Mouse (Mus musculus) embryonic facial prominence, embryonic 15.5 days (tissue): ENCODE results near the gene Slc7a6. TPM values are rescaled to one million over a fixed set of nuclear protein-coding genes. Genes with fewer than 3 reads are reported as not detected.

Experiments
- ATAC-seq: fragments of 200-750 bp; cut with Nextera tagmentation; 2 replicates; pipeline ENCODE4 v1.8.0; 2017; ENCODE audit warnings: low read depth, moderate TSS enrichment; ENCODE audit not compliant: insufficient number of reproducible peaks, low FRiP score, low TSS enrichment
- H3K27ac ChIP-seq: fragments of 300-500 bp; sonication (generic); replicated peaks from 2 replicates; pipeline ENCODE4 v1.5.1; 2015; ENCODE audit warnings: mild to moderate bottlenecking, inconsistent platforms
- H3K27me3 ChIP-seq: fragments of 300-500 bp; sonication (generic); 2 replicates; pipeline ENCODE4 v1.6.1; 2015; ENCODE audit warnings: inconsistent platforms
- H3K36me3 ChIP-seq: fragments of 300-500 bp; sonication (generic); 2 replicates; pipeline ENCODE4 v1.6.1; 2015; ENCODE audit warnings: mild to moderate bottlenecking, inconsistent platforms
- H3K4me1 ChIP-seq: fragments of 300-500 bp; sonication (generic); 2 replicates; pipeline ENCODE4 v1.6.1; 2015; ENCODE audit warnings: inconsistent platforms
- H3K4me2 ChIP-seq: fragments of 300-500 bp; sonication (generic); replicated peaks from 2 replicates; pipeline ENCODE4 v1.6.1; 2015; ENCODE audit warnings: mild to moderate bottlenecking, inconsistent platforms
- H3K4me3 ChIP-seq: fragments of 300-500 bp; sonication (generic); replicated peaks from 2 replicates; pipeline ENCODE4 v1.5.1; 2015; ENCODE audit warnings: mild to moderate bottlenecking, inconsistent platforms
- H3K9ac ChIP-seq: fragments of 300-500 bp; sonication (generic); 2 replicates; pipeline ENCODE4 v1.6.1; 2015; ENCODE audit warnings: inconsistent platforms
- H3K9me3 ChIP-seq: fragments of 300-500 bp; sonication (generic); replicated peaks from 2 replicates; pipeline ENCODE4 v1.6.1; 2016; ENCODE audit warnings: inconsistent platforms
- WGBS: fragments of 180-500 bp; shearing (Covaris S2); methylation state at CpG from one replicate; pipeline ENCODE4 v1.1.7; 2015; 5-methylcytosine and 5-hydroxymethylcytosine counted together
- polyA plus RNA-seq: library from polyadenylated mRNA; unstranded; fragments of >200 nt; fragmentation: Nextera tagmentation; extraction: Ambion mirVana; gene quantifications from 2 replicates; pipeline ENCODE4 v1.2.1, GENCODE M21; 2015

The Slc7a6 gene
- polyA plus RNA-seq: 44.0 and 49.2 TPM in 2 replicates

GRCm38 (mm10) chr8:106168356-106169016, at the start of gene Slc7a6:
Slc7a6 (plus strand) TSS chr8:106168857.
- Histone ChIP-seq H3K9me3 (no peaks in the 10 kb centered on the region), H3K27ac (peak within 1 kb of the TSS; percentile 89), H3K27me3 (no peaks in the 10 kb centered on the region), H3K4me1 (peaks cover 13% of the 10 kb centered on the region; the same call in 1 of the 2 replicates), H3K4me2 (peak within 1 kb of the TSS; percentile 94), H3K4me3 (peak within 1 kb of the TSS; percentile 71), H3K9ac (peak within 1 kb of the TSS; percentile 74), H3K36me3 (peaks cover 12% of the 10 kb centered on the region)
- ATAC-seq: peak; percentile 83
- WGBS: under 1% methylated on average over 59 of the region's 59 CpGs

GRCm38 (mm10) chr8:106123443-106123842, 45.2 kb upstream of the Slc7a6 start:
- H3K9me3 ChIP-seq: no peaks in the 10 kb centered on the region
- H3K27me3 ChIP-seq: no peaks in the 10 kb centered on the region
- no peak overlapping the region for H3K27ac ChIP-seq
- H3K4me3 ChIP-seq: no peak overlapping the region
- no peak for ATAC-seq
- WGBS: 84% methylated on average over 3 of the region's 3 CpGs
- peaks cover 33% of the 10 kb centered on the region for H3K36me3 ChIP-seq
- no peak overlapping the region for H3K4me2 ChIP-seq
- no peaks in the 10 kb centered on the region for H3K4me1 ChIP-seq
- H3K9ac ChIP-seq: no peak overlapping the region

DNA sequence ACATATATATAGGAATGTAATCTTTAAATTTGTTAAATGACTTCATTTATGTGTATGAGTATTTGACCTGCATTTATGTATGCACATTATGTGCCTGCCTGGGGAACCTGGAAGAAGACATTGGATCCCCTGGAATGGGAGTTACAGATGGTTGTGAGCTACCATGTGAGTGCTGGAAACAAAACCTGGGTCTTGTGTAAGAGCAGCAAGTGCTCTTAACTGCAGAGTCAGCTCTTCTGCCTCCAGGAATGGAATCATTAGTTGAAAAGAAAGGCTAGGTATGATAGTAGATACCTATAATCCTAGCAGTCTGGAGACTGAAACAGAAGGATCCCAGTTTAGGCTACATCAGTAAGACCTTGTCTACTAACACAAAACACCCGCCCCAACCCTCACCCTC, 42.6 kb upstream of the Slc7a6 start:
- H3K4me3 ChIP-seq: no peak overlapping the region
- H3K9me3 ChIP-seq: no peaks in the 10 kb centered on the region
- no peak overlapping the region for H3K9ac ChIP-seq
- no peaks in the 10 kb centered on the region for H3K4me1 ChIP-seq
- H3K4me2 ChIP-seq: no peak overlapping the region
- peaks cover 43% of the 10 kb centered on the region for H3K36me3 ChIP-seq
- 92% methylated on average over 1 of the region's 1 CpGs for WGBS
- no peaks in the 10 kb centered on the region for H3K27me3 ChIP-seq
- H3K27ac ChIP-seq: no peak overlapping the region
- no peak for ATAC-seq

- peaks cover 52% of the 10 kb centered on the region for H3K36me3 ChIP-seq
These were observed 41.6 kb upstream of the Slc7a6 start for GRCm38 (mm10) chr8:106127054-106127453.

DNA sequence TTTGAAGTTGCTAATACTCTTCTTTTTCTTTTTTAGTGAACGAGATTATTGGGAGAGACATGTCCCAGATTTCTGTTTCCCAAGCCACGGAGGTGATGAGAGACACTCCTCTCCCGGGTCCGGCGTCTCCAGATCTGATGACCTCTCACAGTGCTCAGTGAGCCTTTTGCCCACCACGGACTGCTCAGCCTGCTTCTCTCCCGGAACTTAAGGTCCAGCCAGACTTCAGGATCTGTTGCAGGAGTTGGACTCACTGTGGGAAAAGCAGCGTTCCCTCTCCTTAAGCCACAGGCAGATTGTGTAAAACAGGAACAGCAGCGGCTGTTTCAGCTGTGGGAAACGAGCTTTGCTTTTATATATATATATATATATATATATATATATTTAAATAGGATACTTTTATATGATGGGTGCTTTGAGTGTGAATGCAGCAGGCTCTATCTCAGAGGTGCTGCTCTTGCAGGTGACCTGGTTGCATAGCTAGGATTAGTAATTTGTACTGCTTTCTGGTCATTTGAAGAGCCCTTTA, 40.7 kb upstream of the Slc7a6 start:
- Histone ChIP-seq H3K4me2 (no peak overlapping the region), H3K27me3 (no peaks in the 10 kb centered on the region), H3K9ac (no peak overlapping the region), H3K4me1 (no peaks in the 10 kb centered on the region), H3K9me3 (no peaks in the 10 kb centered on the region), H3K4me3 (no peak overlapping the region), H3K36me3 (peaks cover 60% of the 10 kb centered on the region), H3K27ac (no peak overlapping the region)
- WGBS: 86% methylated on average over 10 of the region's 10 CpGs
- no peak for ATAC-seq

More at GRCm38 (mm10) chr8:106127054-106127453, 41.6 kb upstream of the Slc7a6 start:
- Histone ChIP-seq H3K4me3 (no peak overlapping the region), H3K4me2 (no peak overlapping the region), H3K4me1 (no peaks in the 10 kb centered on the region), H3K9me3 (no peaks in the 10 kb centered on the region), H3K9ac (no peak overlapping the region), H3K27me3 (no peaks in the 10 kb centered on the region), H3K27ac (no peak overlapping the region)
- ATAC-seq: no peak
- 75% methylated on average over 3 of the region's 3 CpGs for WGBS

GRCm38 (mm10) chr8:106129232-106129930, 39.3 kb upstream of the Slc7a6 start:
- H3K36me3 ChIP-seq: peaks cover 57% of the 10 kb centered on the region
- H3K9me3 ChIP-seq: no peaks in the 10 kb centered on the region

GRCm38 (mm10) chr8:106129997-106130396, 38.7 kb upstream of the Slc7a6 start:
- Histone ChIP-seq H3K36me3 (peaks cover 57% of the 10 kb centered on the region), H3K27ac (no peak overlapping the region), H3K4me1 (peaks cover 8% of the 10 kb centered on the region; the same call in 1 of the 2 replicates), H3K4me2 (no peak overlapping the region), H3K4me3 (no peak overlapping the region), H3K9me3 (no peaks in the 10 kb centered on the region), H3K9ac (no peak overlapping the region), H3K27me3 (peaks cover 19% of the 10 kb centered on the region)
- ATAC-seq: no peak
- WGBS: 81% methylated on average over 2 of the region's 2 CpGs

More at GRCm38 (mm10) chr8:106129232-106129930, 39.3 kb upstream of the Slc7a6 start:
- Histone ChIP-seq H3K27me3 (peaks cover 13% of the 10 kb centered on the region), H3K4me3 (no peak overlapping the region), H3K4me1 (peaks cover 8% of the 10 kb centered on the region; the same call in 1 of the 2 replicates), H3K9ac (no peak overlapping the region), H3K27ac (no peak overlapping the region), H3K4me2 (no peak overlapping the region)
- no peak for ATAC-seq

DNA sequence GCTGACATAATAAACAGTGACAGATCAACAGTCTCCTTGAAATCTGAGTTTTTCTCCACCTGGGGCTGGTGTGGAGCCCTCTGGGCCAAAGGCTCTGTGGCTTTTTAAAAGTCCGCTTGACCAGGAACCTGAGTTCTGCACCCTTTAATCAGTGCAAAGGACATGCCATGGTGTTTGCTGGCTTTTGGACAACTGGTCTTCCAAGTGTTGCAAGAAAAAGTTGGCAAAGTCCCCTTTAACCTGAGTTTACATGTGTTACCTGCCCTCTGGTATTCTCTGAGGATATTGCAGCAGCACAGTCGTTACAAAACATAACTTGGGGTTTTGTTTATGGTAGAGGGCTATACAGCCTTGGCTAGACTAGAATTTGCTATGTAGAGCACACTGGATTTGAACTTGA, 38.2 kb upstream of the Slc7a6 start:
- no peak overlapping the region for H3K4me2 ChIP-seq
- no peak for ATAC-seq
- no peak overlapping the region for H3K27ac ChIP-seq
- H3K9ac ChIP-seq: no peak overlapping the region
- H3K36me3 ChIP-seq: peaks cover 57% of the 10 kb centered on the region
- H3K27me3 ChIP-seq: peaks cover 24% of the 10 kb centered on the region
- WGBS: 67% methylated on average over 2 of the region's 2 CpGs
- H3K9me3 ChIP-seq: no peaks in the 10 kb centered on the region
- peaks cover 13% of the 10 kb centered on the region for H3K4me1 ChIP-seq
- H3K4me3 ChIP-seq: no peak overlapping the region

DNA sequence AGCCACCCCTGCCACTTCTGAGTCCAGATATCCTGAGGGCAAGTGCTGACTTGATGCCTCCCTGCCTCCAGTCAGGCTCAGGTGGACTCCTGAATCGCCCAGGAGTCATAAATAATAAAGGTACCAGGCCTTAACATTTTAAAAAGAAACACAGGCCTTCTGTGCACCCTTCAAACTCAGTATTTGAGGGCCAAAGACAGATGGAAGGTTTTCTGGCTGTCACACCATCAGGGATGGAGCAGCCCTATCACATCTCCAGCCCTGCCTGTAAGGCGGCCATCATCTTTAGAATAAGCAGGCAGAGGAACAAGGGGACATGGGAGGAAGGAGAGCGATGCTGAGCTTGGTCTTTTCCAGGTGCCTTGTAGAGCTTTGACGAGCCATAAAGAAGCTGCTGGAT, 37.6 kb upstream of the Slc7a6 start:
- H3K9me3 ChIP-seq: no peaks in the 10 kb centered on the region
- H3K27me3 ChIP-seq: peaks cover 29% of the 10 kb centered on the region
- 82% methylated on average over 4 of the region's 4 CpGs for WGBS
- H3K4me1 ChIP-seq: peaks cover 18% of the 10 kb centered on the region
- no peak overlapping the region for H3K4me3 ChIP-seq
- H3K9ac ChIP-seq: no peak overlapping the region
- H3K36me3 ChIP-seq: peaks cover 57% of the 10 kb centered on the region
- ATAC-seq: no peak
- H3K27ac ChIP-seq: no peak overlapping the region
- H3K4me2 ChIP-seq: no peak overlapping the region

- no peaks in the 10 kb centered on the region for H3K9me3 ChIP-seq
- WGBS: 89% methylated on average over 7 of the region's 7 CpGs
- H3K4me3 ChIP-seq: no peak overlapping the region
- peaks cover 25% of the 10 kb centered on the region for H3K4me1 ChIP-seq
- no peak overlapping the region for H3K9ac ChIP-seq
- peaks cover 36% of the 10 kb centered on the region for H3K27me3 ChIP-seq
- peaks cover 57% of the 10 kb centered on the region for H3K36me3 ChIP-seq
- no peak for ATAC-seq
- no peak overlapping the region for H3K27ac ChIP-seq
- H3K4me2 ChIP-seq: no peak overlapping the region
These were observed 37.0 kb upstream of the Slc7a6 start for GRCm38 (mm10) chr8:106131488-106132222.

DNA sequence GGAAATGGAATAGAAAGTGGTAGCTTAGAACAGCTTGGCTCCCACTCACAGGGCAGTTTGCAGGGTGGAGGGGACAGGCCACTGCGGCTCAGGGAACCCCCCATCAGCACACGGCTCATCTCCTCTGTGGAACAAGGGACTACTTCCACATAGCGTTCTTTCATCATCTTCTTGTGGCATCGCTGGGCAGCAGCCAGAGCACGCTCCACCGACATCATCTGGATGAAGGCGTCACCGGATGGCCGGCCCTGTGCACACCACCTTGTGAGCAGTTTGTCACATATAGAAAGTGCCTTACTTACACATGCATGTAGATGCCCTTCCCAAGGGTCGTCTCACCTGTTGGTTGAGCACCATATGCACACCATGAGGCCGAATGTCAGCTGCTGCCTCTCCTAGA, 36.3 kb upstream of the Slc7a6 start:
- Histone ChIP-seq H3K4me2 (no peak overlapping the region), H3K4me1 (peaks cover 32% of the 10 kb centered on the region), H3K9me3 (no peaks in the 10 kb centered on the region), H3K36me3 (peaks cover 50% of the 10 kb centered on the region), H3K27ac (no peak overlapping the region), H3K9ac (no peak overlapping the region), H3K4me3 (no peak overlapping the region), H3K27me3 (peaks cover 43% of the 10 kb centered on the region)
- 93% methylated on average over 11 of the region's 11 CpGs for WGBS
- no peak for ATAC-seq
